Mouse (Mus musculus) ovary, adult 18-20 months (tissue): ENCODE measurements at regions not wholly inside any gene's neighbourhood (a gene's known extent, or its start where the extent isn't known, plus 50 kb on each side); places are given as distances from the start of the nearest gene placed in this dataset.
"Not testable (repeated sequence)": the region's sequence is repeated elsewhere in the genome, so short reads cannot be mapped to it uniquely, and the experiment has no call there.

ENCODE experiments used
- DNase-seq: peaks from one replicate; pipeline ENCODE4 v3.0.0; 2022; ENCODE audit warnings: low spot score, mixed read lengths

GRCm38 (mm10) chr8:93443631-93444030 is 64.1 kb upstream of the Ces1h start:
- DNase-seq, result not testable (repeated sequence)

GRCm38 (mm10) chr8:93441936-93442335 is 62.4 kb upstream of the Ces1h start:
- DNase-seq, result no peak

DNA sequence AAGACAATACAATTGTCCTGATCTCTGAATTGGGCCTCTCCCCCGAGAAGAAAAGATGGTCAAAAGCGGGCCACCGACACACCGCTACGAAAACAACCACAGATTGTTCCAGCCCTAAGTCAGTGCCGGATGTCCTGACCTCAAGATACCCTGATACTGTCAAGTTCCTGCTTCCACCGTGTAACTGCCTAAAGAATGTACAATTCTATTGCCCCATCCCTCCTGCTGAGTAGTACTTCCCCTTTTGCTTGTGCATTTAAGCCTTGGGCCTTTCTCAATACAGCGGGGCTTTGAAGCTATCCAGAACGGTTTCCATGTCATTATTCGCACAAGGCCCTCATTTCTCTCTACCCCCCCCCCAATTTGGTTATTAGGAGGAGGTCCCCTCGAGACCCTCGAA is 57.1 kb upstream of the Ces1h start:
- not testable (repeated sequence) for DNase-seq

DNA sequence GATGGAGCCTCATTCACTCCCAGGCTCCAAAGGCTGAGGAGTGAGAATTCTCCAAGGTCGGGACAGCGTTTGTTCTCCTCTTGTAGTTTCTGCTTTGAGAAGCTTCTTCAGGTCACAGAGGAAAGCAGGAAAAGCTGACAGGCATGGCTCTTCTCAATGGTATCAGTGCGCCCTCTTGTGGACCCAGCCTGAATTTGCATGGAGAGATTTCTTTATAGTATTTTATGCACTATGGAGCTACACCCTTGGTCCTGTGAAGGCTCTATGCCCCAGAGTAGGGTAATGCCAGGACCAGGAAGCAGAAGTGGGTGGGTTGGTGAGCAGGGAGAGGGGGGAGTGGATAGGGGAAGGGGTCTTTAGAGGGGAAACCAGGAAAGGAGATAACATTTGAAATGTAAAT is 51.1 kb upstream of the Ces1h start:
- peak; percentile 14 for DNase-seq
